Mouse (Mus musculus): ENCODE results near the gene Glmn.

GRCm38 (mm10) chr5:107645935-107646334 lies 48.2 kb upstream of the Glmn start:
- TF ChIP-seq CHD2 (IDR thresholded peaks at IDR 0.05; ENCODE audit: low read depth, low read length): no peak
- no peak for TF ChIP-seq MAFK (IDR thresholded peaks at IDR 0.05; ENCODE audit: insufficient read depth, low read depth, low read length)
- TF ChIP-seq ZNF384 (IDR thresholded peaks at IDR 0.05; ENCODE audit: low read depth, low read length): no peak
- no peak for TF ChIP-seq ZC3H11A (IDR thresholded peaks at IDR 0.05; ENCODE audit: borderline replicate concordance, low read depth, low read length)

All from ES-E14 (cell line).